Mouse (Mus musculus): ENCODE results near the gene Ubxn6.
"Not testable (repeated sequence)": the region's sequence is repeated elsewhere in the genome, so short reads cannot be mapped to it uniquely, and the experiment has no call there.

Ubxn6 gene

DNA sequence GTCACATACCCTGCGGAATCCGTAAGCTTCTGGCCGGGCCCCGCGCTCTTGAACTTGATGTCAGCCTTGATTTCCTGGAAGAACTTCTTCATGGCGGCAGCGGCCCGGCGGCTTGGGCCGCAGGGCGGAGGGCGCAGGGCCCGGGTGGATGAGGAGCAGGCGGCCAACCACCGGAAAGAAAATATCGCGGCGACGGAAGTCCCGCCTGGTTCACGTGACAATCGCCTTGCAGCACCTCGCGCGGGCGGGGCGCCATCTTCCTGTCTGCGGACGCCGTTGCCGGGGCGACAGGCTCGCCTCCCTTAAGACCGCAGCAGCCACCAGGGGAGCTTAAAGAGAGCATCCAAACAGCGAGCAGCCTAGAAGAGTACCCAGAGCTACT is at the start of gene Ubxn6:
TSS of gene Ubxn6 (minus strand) at position 202 of the 382 bp plus-strand sequence.
- peak; percentile 98 for DNase-seq (ENCODE audit: low read depth, low spot score)

- no peak for DNase-seq (ENCODE audit: low read depth, low spot score)
Measured at GRCm38 (mm10) chr17:56123681-56124340, 49.0 kb upstream of the Ubxn6 start.

GRCm38 (mm10) chr17:56123161-56123560 is 48.3 kb upstream of the Ubxn6 start:
- DNase-seq (ENCODE audit: low read depth, low spot score) = no peak

DNA sequence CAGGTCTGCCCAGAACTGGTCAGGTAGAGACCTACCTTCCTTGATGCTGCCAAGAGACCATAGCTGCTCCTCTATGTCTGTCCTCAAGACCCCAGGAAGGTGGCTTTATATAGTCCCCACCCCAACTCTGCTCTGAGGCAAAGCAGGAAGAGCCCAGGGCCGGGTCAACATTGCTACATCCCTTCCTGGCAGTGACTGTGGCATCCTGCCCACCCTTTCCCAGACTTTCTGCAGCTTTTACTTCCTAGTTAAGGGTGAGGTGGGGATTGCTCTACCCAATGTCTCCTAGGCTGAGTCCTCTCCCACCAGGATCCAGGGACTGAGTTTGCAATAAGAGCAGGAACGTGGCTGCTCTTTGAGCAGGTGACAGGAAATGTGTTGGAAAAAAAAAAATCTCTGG is 47.0 kb upstream of the Ubxn6 start, which contains the start of gene Lrg1:
TSS of gene Lrg1 (minus strand) at position 176 of the 400 bp plus-strand sequence.
- DNase-seq (ENCODE audit: low read depth, low spot score) = no peak

- DNase-seq (ENCODE audit: low read depth, low spot score) = peak; percentile 35
Measured at GRCm38 (mm10) chr17:56119981-56120880, 45.4 kb upstream of the Ubxn6 start.

GRCm38 (mm10) chr17:56119431-56119830 is 44.6 kb upstream of the Ubxn6 start:
- DNase-seq (ENCODE audit: low read depth, low spot score) = peak; percentile 23

- DNase-seq (ENCODE audit: low read depth, low spot score) = peak; percentile 88
Measured at GRCm38 (mm10) chr17:56117251-56117710, 42.5 kb upstream of the Ubxn6 start, which contains the start of gene Plin5. TSS of gene Plin5 (minus strand) at chr17:56117596.

GRCm38 (mm10) chr17:56116193-56116592 is 41.4 kb upstream of the Ubxn6 start:
- no peak for DNase-seq (ENCODE audit: low read depth, low spot score)

DNA sequence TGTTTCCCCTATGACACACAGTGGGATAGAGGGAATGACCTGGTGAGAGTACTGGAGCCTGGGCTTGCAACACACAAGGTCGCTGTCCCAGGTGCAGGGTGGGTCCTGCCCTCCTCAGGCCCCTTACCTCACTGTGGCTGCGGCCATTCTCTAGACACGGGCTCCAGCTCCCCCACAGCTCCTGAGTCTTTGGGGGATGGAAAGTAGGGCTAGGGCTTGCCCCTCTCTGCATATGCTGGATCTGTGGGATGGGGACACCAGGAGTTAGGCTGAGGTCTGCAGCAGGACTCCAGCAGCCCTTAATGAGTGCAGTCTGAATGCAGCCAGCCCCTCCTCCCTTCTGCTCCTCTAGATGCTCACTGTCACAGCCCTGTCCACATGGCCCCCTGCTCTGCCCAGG is 37.9 kb upstream of the Ubxn6 start:
- no peak for DNase-seq (ENCODE audit: low read depth, low spot score)

GRCm38 (mm10) chr17:56111864-56112263 is 37.0 kb upstream of the Ubxn6 start:
- peak; percentile 81 for DNase-seq (ENCODE audit: low read depth, low spot score)

DNA sequence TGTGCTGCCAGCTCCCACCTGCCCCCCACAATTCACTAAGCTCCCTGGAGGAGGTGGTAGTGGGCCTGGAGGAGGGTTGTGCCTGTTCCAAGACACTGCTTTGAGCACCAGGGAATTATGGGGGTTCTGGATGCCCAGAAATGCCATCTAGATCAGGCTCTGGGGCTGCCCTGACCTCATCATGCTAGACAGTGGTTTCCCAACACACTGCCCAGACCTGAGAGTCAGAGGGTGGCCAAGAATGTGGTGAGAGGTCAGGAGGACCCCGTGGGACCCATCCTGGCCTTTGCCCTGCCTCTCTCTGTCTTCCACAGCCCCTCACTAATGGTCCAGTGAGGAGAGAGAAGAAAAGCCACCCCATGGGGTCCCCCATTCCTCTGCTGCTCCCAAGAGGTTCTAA is 36.2 kb upstream of the Ubxn6 start:
- DNase-seq (ENCODE audit: low read depth, low spot score) = no peak

GRCm38 (mm10) chr17:56110571-56110970 is 35.7 kb upstream of the Ubxn6 start:
- no peak for DNase-seq (ENCODE audit: low read depth, low spot score)

GRCm38 (mm10) chr17:56109219-56110051 is 34.6 kb upstream of the Ubxn6 start, which contains the start of gene Plin4:
TSS of gene Plin4 (minus strand) at chr17:56109803.
- DNase-seq (ENCODE audit: low read depth, low spot score) = no peak

- no peak for DNase-seq (ENCODE audit: low read depth, low spot score)
Measured at GRCm38 (mm10) chr17:56108334-56109044, 33.7 kb upstream of the Ubxn6 start.

GRCm38 (mm10) chr17:56107736-56108135 is 32.9 kb upstream of the Ubxn6 start:
- DNase-seq (ENCODE audit: low read depth, low spot score) = no peak

DNA sequence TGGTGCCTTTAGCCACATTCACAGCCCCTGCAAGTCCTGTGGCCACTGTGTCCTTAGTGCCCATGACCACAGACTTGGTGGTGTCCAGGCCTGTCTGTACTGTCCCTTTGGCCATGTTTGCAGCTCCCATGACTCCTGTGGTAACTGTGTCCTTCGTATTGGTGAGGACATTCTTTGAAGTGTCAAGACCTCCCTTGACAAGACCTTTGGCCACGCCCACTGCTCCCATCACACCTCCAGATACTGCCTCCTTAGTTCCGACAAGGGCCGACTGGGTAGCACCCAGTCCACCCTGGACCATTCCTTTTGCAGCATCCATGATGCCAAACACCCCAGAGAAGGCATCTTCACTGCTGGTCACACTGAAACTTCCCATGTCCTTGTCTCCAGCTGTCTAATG is 32.2 kb upstream of the Ubxn6 start:
- no peak for DNase-seq (ENCODE audit: low read depth, low spot score)

- DNase-seq (ENCODE audit: low read depth, low spot score) = not testable (repeated sequence)
Measured at GRCm38 (mm10) chr17:56106436-56106835, 31.6 kb upstream of the Ubxn6 start.

- not testable (repeated sequence) for DNase-seq (ENCODE audit: low read depth, low spot score)
Measured at GRCm38 (mm10) chr17:56104821-56105220, 30.0 kb upstream of the Ubxn6 start.

DNA sequence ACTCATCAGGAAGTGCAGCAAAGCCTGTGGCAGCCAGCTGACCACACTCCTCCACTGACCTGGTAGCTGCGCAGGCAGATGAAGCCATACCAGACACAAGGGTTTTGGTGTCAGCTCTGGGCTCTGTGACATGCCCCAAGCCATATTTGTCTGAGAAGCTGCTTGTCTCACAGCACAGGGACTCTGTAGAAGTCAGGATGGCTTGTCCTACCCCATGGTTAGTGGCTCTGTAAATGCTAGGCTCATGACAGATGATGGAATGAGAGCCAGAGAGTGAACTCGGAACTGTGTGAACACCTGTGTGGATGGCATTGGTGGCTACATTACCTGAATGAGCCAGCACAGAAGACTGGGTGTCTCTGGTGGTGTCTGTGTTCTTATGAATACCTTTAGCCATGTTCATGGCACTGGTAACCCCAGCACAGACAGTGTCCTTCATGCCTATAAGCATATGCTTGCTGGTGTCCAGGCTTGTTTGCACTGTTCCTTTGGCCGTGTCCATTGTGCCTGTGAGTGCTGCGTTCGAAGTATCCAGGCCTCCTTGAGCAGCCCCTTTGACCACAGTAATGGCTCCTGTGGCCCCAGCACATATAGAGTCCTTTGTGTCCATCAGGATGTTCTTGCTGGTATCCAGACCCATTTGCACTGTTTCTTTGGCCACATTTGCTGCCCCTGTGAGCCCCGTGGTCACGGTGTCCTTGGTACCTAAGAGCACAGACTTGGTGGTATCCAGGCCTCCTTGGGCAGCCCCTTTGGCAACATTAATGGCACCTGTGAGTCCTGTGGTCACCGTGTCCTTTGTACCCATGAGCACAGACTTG is 28.8 kb upstream of the Ubxn6 start:
- no peak for DNase-seq (ENCODE audit: low read depth, low spot score)

GRCm38 (mm10) chr17:56102927-56103326 is 28.1 kb upstream of the Ubxn6 start:
- no peak for DNase-seq (ENCODE audit: low read depth, low spot score)

Data from R1 (cell line).